Mouse (Mus musculus) small intestine, adult 2 months (tissue): ENCODE data around the gene Cdkn1c. TPM values are rescaled to one million over a fixed set of nuclear protein-coding genes. Genes with fewer than 3 reads are reported as not detected.

Experiments used
- H3K27ac ChIP-seq: fragments of 200-500 bp; 2 replicates; pipeline ENCODE4 v1.5.1; 2012; ENCODE audit warnings: low read depth, low read length, control low read depth, inconsistent platforms; ENCODE audit not compliant: insufficient read depth
- H3K27me3 ChIP-seq: fragments of 200-500 bp; 2 replicates; pipeline ENCODE4 v1.6.1; 2012; ENCODE audit warnings: mild to moderate bottlenecking, moderate library complexity, low read length, inconsistent platforms; ENCODE audit not compliant: control insufficient read depth, insufficient read depth
- H3K36me3 ChIP-seq: fragments of 200-500 bp; 2 replicates; pipeline ENCODE4 v1.6.1; 2012; ENCODE audit warnings: mild to moderate bottlenecking, low read length, control low read depth, inconsistent platforms; ENCODE audit not compliant: control insufficient read depth, insufficient read depth
- H3K4me1 ChIP-seq: fragments of 200-500 bp; 2 replicates; pipeline ENCODE4 v1.6.1; 2012; ENCODE audit warnings: low read length, inconsistent platforms, mixed read lengths; ENCODE audit not compliant: control insufficient read depth, insufficient read depth, insufficient read length
- H3K4me3 ChIP-seq: fragments of 200-500 bp; 2 replicates; pipeline ENCODE4 v1.5.1; 2012; ENCODE audit warnings: low read depth, mild to moderate bottlenecking, control low read depth, inconsistent platforms, low read length, moderate library complexity
- CTCF ChIP-seq: fragments of 200-500 bp; IDR thresholded peaks from 2 replicates; pipeline ENCODE4 v1.5.1; 2012; ENCODE audit warnings: low read depth, mild to moderate bottlenecking, control low read depth, inconsistent platforms, low read length, moderate library complexity, mixed read lengths; ENCODE audit not compliant: insufficient replicate concordance, insufficient read length; ENCODE audit errors: extremely low read depth
- POLR2A ChIP-seq: fragments of 200-500 bp; IDR thresholded peaks from 2 replicates; pipeline ENCODE4 v1.6.1; 2012; ENCODE audit warnings: low read depth, mild to moderate bottlenecking, control low read depth, inconsistent platforms, low read length, moderate library complexity
- WGBS: fragments of 180-500 bp; shearing (Covaris S2); methylation state at CpG from one replicate; pipeline ENCODE4 v1.1.7; 2018; 5-methylcytosine and 5-hydroxymethylcytosine counted together
- polyA plus RNA-seq: library from polyadenylated mRNA; depleted of rRNA; stranded (reverse); fragments of >200 nt; gene quantifications from 2 replicates; pipeline ENCODE4 v1.2.3, GENCODE M21; 2012; rRNA removed

Cdkn1c gene
- polyA plus RNA-seq, 1 experiment, result 8.7 TPM

DNA sequence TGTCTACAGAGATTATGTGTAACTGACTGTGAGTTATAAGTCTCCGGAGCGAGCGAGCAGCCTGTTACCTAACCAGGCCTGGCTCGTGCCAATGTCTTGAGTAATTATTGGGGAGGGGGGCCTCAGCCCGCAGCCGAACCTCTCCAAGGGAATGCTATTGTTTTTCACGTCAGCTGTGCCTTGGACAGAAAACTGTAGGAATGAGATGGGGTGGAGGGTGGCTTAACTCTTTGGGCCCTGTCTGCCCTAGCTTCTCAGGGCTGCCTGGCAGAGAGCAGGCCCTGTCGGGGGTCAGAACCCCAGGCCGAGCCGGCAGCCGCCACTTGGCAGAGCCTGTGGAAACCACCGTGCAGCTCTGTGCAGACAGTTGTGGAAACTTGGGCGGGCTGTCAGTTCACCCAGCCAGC lies 52.2 kb downstream of the Cdkn1c start:
- Histone ChIP-seq H3K27ac (no peak overlapping the region), H3K4me3 (no peak overlapping the region), H3K36me3 (no peaks in the 10 kb centered on the region), H3K4me1 (no peaks in the 10 kb centered on the region), H3K27me3 (no peaks in the 10 kb centered on the region)
- 83% methylated on average over 13 of the region's 13 CpGs for WGBS
- TF ChIP-seq POLR2A (no peak), CTCF (no peak)

Other genes with a start within 250 kb of the Cdkn1c start
- 249 and 251 TPM in 2 replicates for gene Slc22a18, start 12.7 kb upstream of the Cdkn1c start, polyA plus RNA-seq
- gene Phlda2, start 42.1 kb upstream of the Cdkn1c start, polyA plus RNA-seq, result 2.5 and 5.0 TPM in 2 replicates
- gene Nap1l4, start 88.1 kb upstream of the Cdkn1c start, polyA plus RNA-seq, result 18.8 and 35.8 TPM in 2 replicates
- gene Cars, start 139.0 kb upstream of the Cdkn1c start, polyA plus RNA-seq, result 9.5 and 13.6 TPM in 2 replicates
- gene Tnfrsf26, start 167.7 kb upstream of the Cdkn1c start, polyA plus RNA-seq, result 0.09 and 0.27 TPM in 2 replicates
- gene Tnfrsf22, start 188.6 kb upstream of the Cdkn1c start, polyA plus RNA-seq, result 0.99 and 1.4 TPM in 2 replicates
- gene Tnfrsf23, start 224.8 kb upstream of the Cdkn1c start, polyA plus RNA-seq, result 1.2 and 2.9 TPM in 2 replicates